Mouse (Mus musculus) cerebellum, postnatal 25 days (tissue): ENCODE results near the gene Stip1.
A peak's percentile ranks its signal among the peaks of the same experiment; 100 is the strongest.

Experiments used
- DNase-seq, 2 experiments: peaks; one replicate each; pipeline ENCODE4 v3.0.0; 2021; ENCODE audit warnings: mixed read lengths in 2 of 2

The Stip1 gene

DNA sequence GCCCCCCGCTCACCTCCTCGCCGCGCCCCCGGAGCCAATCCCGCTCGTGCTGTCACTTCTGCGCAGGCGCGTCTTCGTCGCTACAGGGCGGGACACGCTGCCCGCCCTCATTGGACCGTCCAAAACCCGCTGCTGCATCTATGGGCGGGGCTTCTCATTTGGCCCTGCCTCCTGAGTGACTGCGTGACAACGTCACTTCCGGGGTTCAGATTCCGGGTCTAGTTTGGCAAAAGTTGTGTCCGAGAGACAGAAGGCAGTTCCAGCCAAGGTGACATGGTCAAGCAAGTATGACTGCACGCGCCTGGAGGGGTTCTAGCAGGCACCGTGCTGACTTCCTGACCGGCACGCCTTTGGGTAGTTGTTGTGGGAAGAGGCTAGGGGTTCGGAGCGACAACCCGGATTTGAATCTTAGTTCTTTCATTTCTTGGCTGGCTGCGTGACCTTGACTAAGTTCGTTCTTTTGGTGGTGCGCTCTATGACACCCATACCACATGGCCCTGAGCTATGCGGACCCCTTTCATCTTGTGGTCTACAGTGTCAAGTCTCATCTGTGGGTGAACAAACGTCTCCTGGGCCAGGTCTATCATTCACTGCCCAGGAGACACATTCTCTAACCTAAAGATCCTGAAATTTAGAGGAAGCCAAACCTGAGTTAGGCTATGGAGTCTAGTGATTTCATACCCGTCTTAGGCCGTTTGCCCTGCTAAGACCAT lies 59.2 kb downstream of the Stip1 start, which contains the start of gene Fkbp2:
Gene Fkbp2, minus strand, starts transcription at position 121 of the 713 bp plus-strand sequence.
- peak; percentile 99 for DNase-seq

DNA sequence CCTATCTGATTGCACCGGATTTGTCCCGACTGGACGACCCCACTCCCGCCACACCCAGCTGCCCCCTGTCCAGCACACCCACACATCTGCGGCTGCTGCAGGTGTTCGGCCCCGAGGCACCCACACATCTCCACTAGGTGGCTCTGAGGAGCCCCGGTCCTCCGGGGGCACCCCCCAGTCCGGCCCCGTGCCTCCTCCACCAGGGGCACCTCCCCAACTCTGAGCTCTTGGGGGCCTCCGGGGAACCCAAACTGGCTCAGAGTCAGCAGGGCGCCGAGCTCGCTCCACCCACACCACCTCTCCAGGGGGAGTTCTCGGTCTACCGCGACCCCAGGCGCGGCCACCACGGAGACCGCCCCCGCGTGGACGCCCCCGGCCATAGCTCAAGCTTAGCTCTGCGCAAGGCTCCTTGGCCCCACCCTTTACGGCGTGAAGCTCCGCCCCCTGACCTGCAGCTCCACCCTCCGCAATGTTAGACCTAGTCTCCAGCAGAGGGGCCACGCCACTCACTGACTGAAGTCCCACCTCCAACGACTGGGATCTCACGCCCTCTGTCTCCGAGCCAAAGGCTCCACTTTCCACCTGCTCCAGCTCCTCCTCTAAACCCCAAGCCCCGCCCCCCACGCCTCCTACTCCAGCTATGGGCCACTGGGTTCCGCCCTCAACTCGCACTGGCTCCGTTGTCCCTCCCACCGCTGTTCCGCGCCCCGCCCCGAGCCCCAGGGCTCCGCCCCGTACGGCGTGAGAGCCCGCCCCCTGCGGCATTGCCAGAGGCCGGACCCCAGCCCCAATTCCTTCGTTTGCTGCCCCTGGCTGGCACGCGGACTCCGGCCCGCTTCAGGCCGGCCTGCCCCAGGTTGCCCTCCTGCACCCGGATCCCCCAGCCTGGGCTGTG lies 60.0 kb downstream of the Stip1 start:
- DNase-seq: peak; percentile 99 to 100

DNA sequence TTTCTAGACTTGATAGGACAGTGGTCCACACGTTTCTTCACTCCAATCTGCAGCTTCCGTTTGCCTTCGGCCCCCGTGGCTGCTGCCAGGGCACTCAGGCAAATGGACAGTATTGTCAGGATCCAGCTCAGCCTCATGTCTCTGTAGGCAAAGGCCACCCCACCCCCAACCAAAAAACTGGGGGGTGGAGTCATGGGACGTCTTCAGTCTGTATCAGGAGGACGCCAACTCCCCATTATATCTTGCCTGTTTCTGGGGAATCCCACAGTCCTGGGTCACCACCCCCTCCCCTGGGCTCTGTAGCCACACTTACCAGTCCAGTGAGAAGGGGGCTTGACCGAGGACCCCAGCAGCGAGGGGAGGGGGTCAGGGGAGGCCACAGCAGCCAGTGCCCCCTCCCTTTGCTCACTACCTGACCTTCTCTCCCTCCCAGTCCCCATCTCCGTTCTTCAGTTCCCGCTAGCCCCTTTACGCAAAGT lies 60.7 kb downstream of the Stip1 start:
- DNase-seq: peak; percentile 44 to 66

DNA sequence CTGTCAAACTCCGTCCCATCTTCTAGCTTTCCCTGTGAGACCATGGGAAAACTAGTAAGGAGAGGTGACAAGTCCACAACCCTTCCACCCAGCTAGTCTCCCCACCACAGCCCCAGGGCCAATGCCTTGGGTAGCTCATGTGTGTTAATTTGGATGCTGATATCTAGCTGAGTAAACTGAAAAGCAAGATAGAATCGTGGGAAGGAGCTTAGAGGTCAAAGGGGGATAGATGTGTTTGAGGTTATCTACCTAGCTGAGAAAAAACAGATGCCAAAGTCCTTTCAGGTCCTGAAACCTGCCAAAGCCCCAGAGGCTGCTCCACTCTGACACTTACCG lies 61.2 kb downstream of the Stip1 start:
- no peak for DNase-seq

DNA sequence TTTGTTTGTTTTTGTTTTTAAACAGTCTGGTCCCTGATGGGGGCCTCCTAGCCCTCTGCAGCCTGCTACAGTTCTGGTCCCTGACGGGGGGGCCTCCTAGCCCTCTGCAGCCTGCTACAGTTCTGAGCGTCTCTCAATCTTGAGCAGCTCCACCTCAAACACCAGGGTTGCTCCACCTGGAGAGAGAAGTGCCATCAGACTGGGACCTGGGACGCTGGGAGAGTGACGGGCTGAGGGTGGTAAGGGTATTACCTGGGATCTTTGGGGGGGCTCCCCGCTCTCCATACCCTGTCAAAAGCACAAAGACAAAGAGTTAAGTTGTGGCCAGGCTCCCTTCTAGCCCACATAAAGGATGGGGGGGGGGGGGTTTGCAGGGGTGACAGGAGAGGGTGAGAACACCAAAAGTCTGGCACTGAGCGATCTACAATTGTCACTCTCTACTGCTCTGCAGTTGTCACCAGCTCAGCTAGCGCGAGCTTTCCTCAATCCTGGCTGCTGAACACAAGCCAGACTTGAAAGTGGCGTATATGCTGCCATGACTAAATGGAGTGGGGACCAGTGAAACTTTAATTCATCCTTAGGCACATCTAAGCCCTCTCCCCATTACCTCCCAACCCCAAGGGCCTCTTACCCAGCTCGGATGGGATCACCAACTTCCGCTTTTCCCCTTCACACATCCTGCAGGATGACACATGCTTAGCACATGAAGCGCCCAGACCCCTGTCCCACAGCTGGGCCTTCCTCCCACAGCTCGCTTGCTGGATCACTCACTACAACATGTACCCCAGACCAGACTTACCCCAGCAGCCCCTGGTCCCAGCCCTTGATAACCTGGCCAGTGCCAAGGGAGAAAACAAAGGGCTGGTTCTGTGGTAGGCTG lies 61.8 kb downstream of the Stip1 start:
- DNase-seq: no peak

DNA sequence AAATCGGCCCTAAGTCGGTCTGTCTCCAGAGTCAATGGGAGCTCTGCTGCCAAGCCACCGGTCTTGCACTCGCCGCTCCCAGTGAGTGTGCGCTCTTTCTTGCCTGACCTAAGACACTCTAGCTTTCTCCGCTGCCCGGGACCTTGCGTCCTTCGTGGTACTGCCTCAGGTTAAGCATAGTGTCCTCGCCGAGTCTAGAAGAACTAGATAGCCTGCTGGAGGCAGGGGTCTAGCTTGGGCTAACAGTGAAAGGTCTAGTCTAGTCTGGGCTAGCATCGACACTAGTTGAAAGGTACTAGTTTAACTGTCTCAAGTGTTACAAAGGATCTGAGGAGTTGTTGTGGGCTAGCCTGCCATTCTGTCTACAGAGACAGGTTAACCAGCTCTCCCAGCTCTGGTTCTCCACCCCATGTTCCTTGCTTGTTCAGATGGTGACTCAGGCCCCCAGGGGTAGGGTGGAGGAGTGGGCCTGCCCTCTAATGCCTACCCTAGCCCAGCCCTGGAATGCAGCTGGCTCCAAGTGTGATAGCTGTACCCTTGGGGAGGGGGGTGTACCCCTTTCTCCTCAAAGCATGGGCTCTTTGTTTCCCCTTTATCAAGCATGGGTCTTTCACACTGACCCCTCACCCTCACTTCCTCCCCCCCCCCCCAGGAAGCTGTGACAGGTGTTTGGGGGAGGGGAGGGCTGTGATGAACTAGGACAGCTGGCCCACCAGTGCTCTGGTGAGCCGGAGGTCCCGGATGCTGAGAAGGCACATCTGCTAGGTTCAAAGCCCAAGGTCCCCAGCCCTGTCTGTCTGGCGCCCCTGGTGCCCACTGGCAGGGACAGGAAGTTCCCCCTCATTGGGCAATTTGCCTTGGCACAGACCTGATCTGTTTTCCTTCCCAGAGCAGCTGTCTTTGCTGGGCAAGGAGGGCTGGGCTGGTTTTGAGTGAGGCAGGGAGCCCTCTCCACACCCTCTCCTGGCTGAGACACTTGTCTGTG lies 63.9 kb downstream of the Stip1 start, which contains the start of gene Plcb3:
Gene Plcb3, minus strand, starts transcription at position 934 of the 985 bp plus-strand sequence.
- peak; percentile 52 to 54 for DNase-seq

DNA sequence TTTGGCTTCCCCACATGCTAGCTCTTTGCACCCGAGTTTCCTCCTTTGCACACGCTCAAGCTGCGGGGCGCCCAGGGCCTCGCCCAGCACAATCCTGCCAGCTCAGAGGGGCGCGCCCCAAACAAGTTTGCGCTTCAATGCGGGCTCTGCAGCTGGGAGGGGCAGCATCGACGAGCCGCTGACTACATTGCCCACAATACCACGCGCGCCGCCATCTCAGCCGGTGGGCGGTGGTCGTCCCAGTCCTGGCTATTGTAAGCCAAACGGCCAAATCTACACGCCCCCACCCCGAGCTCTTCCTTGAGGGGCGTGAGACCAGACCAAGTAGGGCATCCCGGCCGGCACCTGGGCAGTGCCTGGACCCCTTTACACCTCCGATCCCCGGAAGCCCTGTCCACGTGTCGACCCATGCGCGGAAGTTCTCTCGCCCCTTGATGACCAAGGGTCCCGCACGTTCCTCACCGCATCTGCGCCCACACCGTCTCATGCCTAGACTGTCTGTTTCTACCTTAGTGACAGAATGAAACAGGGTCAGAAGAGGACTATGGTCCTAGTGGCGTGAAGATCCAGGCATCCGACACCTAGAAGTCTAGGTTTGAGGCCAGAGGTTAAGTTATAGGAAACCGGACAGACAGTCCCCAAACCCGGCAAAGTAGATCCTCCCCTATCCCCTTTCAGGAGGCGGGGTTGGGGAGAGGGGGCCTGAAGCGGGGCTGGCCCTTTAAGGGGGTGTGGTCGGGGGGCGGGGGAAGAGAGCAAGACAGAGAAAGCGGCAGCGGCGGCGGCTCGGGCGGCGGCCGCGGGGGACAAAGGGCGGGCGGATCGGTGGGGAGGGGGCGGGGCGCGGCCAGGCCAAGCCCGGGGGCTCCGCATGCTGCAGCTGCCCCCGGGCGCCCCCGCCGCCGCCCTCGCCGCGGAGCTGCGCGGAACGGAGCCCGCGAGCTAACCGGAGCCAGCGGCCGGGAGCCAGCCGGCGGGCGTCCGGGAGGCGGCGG lies 65.3 kb downstream of the Stip1 start, which contains the start of gene Ppp1r14b:
Gene Ppp1r14b, plus strand, starts transcription at position 758 of the 995 bp plus-strand sequence.
- peak; percentile 63 to 82 for DNase-seq

DNA sequence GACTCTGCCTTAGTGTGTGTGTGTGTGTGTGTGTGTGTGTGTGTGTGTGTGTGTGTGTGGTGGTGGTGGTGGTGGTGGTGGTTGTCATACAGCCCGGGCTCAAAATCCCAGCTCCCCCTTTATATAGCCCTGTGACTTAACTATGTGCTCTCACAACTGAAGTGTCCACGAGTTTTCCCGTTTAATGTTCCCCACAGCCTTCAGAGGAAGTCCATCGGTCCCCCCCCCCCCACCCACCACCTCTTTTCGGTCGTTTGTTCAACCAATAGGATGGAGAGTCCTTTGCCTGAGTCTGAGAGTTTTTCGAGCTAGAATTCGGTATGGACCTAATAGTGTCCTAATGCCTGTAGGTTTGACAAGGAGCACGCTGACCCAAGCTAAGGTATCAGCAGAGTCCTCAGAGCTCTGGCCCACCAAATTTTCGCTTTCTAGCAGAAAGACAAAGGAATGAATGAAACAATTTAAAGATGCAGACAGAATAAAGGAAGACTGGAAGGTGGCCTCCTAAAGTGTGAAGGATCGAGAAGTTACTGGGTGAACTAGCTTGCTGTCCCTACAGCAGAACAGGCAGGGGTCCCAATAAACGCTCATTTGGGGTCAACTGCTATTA lies 66.1 kb downstream of the Stip1 start:
- no peak for DNase-seq

DNA sequence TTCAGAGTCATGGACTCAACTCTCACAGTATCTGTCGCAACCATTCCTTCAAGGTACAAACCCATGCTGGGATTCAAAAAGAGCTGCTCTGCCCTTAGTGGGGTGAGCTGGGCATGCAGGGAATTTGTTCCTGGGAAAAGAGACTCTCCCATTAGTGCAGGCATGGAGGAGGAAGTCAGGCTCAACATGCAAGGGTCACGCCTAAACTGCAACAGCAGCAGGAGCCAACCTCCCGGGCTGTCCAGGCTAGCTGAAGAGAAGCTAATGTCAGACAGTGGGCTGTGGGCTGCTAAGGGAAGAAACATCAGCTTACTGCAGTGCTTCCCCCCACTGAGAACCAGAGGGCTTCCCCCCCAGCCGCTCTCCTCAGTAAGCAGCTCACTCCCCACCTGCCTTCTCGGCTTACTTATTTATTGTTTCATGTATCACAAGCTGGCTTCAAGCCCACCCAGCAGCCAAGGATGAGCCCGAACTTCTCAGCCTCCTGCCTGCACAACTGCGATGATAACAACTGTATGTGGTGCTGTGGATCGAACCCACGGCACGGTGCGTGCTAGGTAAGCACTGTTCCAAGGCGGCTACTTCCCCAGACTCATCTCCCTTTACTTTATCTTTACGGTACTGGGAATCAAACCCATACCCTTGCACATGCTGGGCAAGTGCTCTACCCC lies 67.4 kb downstream of the Stip1 start:
- no peak for DNase-seq

DNA sequence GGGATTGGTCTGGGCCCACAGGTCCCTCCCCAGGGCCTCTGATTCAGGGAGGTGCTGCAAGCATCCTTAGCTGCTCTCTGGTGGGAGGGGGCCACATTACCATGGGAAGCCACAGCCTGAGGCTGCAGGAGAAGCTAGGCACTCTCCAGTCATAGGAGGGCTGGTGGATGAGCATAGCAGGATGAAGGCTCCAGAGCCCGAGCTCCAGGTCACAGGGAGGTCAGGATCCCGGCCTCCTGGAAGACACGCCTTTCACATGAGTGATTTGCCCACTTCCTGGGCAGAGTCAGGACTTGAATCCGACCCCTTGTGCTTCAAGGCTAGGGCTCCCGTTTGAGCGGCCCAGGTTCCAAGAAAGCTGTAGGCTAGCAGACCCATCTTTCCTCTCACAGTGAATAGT lies 68.1 kb downstream of the Stip1 start:
- DNase-seq: no peak
